Mouse (Mus musculus) CD4-positive, CD25-positive, alpha-beta regulatory T cell, adult 2 months (primary cell): Measurements from ENCODE around the gene Phf12.

ENCODE experiments used
- DNase-seq: peaks from one replicate; pipeline ENCODE4 v3.0.0-alpha.2; 2012; ENCODE audit warnings: low read depth, low spot score

Gene Phf12

GRCm38 (mm10) chr11:77970718-77971117 is 11.8 kb upstream of the Phf12 start:
- DNase-seq: no peak

GRCm38 (mm10) chr11:77973520-77973919 is 9.0 kb upstream of the Phf12 start:
- no peak for DNase-seq

GRCm38 (mm10) chr11:77974325-77974724 is 8.2 kb upstream of the Phf12 start:
- DNase-seq: no peak

- DNase-seq: no peak
Observed at GRCm38 (mm10) chr11:77975873-77976272, 6.7 kb upstream of the Phf12 start.

- no peak for DNase-seq
Observed at GRCm38 (mm10) chr11:77978161-77978560, 4.4 kb upstream of the Phf12 start.

GRCm38 (mm10) chr11:77979221-77979809 is 3.2 kb upstream of the Phf12 start:
- no peak for DNase-seq

- DNase-seq: peak; percentile 68
Observed at GRCm38 (mm10) chr11:77980281-77981204, 2.0 kb upstream of the Phf12 start.

GRCm38 (mm10) chr11:77981609-77982440 is 729 bp upstream of the Phf12 start:
- peak; percentile 98 for DNase-seq

GRCm38 (mm10) chr11:77983191-77983936 is 810 bp downstream of the Phf12 start:
- peak; percentile 66 for DNase-seq

- DNase-seq: peak; percentile 75
Observed at GRCm38 (mm10) chr11:77983937-77984835, 1.6 kb downstream of the Phf12 start.

GRCm38 (mm10) chr11:77984836-77985231 is 2.3 kb downstream of the Phf12 start:
- DNase-seq: no peak

GRCm38 (mm10) chr11:77985541-77986065 is 3.0 kb downstream of the Phf12 start:
- DNase-seq: no peak

GRCm38 (mm10) chr11:77989071-77989690 is 6.6 kb downstream of the Phf12 start:
- no peak for DNase-seq

- DNase-seq: no peak
Observed at GRCm38 (mm10) chr11:77995556-77995955, 13.0 kb downstream of the Phf12 start.

GRCm38 (mm10) chr11:78006446-78006845 is 23.9 kb downstream of the Phf12 start:
- DNase-seq: no peak

- peak; percentile 87 for DNase-seq
Observed at GRCm38 (mm10) chr11:78019676-78020075, 37.1 kb downstream of the Phf12 start.

GRCm38 (mm10) chr11:78023607-78024006 is 41.1 kb downstream of the Phf12 start:
- peak; percentile 66 for DNase-seq

- no peak for DNase-seq
Observed at GRCm38 (mm10) chr11:78029240-78029639, 46.7 kb downstream of the Phf12 start.

- no peak for DNase-seq
Observed at GRCm38 (mm10) chr11:78030600-78030999, 48.0 kb downstream of the Phf12 start.

- no peak for DNase-seq
Observed at GRCm38 (mm10) chr11:78031389-78031788, 48.8 kb downstream of the Phf12 start.
